15 mouse cellular contexts compared by ENCODE assay signal in the genomic region with DNA sequence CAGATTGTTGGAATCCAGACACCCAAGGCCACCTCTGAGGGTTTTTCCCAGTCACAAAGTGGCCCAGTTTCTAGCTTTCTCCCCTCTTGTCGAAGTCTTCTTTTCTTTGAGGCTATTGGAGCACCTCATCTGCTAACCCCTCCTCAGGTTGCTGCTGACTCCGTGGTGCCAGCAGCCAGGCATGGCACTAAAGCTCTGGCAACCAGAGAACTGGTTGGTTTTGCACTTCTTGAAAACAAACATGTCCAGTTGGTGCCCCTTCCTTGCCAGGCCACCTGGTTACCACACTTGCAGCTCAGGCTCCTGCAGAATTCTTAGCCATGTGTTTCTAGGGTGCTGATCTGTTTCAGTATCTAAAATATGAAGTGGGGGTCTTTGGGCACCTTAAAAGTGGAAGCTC. TPM values are rescaled to one million over a fixed set of nuclear protein-coding genes. Genes with fewer than 3 reads are reported as not detected.
A peak's percentile ranks its signal among the peaks of the same experiment; 100 is the strongest.
DNase-seq lines count a peak whose midpoint lies in the region; ATAC-seq lines count a peak whose summit lies in the region.
"Had no signal": no experiment of that assay in that cellular context is flagged by ENCODE, and none has a peak within 500 bp of the region (broad histone marks: within the 10 kb centered on the region; RNA-seq: fewer than 3 reads in every experiment).

No protein-coding gene starts in this region.

- 80% methylated on average over 2 of the region's 2 CpGs for WGBS in forebrain, embryonic 10.5 days
- WGBS in forebrain, embryonic 16.5 days, result 73% methylated on average over 2 of the region's 2 CpGs
- WGBS in hindbrain, embryonic 13.5 days, result 90% methylated on average over 2 of the region's 2 CpGs
- WGBS in hindbrain, embryonic 16.5 days, result 86% methylated on average over 2 of the region's 2 CpGs
- 79% methylated on average over 2 of the region's 2 CpGs for WGBS in embryonic facial prominence, embryonic 10.5 days
- WGBS in limb, embryonic 10.5 days, result 83% methylated on average over 2 of the region's 2 CpGs

- no peak for DNase-seq in forebrain, embryonic 10.5 days (ENCODE audit: extremely low spot score, low spot score)
- no peak for DNase-seq in embryonic facial prominence, embryonic 10.5 days (ENCODE audit: low spot score)
- no peak for DNase-seq in limb, embryonic 10.5 days (ENCODE audit: low spot score)
- no peak for DNase-seq in ovary, postnatal 10 days (ENCODE audit: low spot score)
- no peak for DNase-seq in left cerebral cortex, postnatal 14 days (ENCODE audit: low spot score in 2 of 2)
- DNase-seq: cerebellum, postnatal 14 days; thymus, postnatal 36 days had no signal

- H3K27ac ChIP-seq in forebrain, embryonic 10.5 days, result peak overlapping the region; percentile 78; the same call in 1 of the 2 replicates
- no peak overlapping the region for H3K27ac ChIP-seq in forebrain, embryonic 16.5 days (ENCODE audit: low read length)
- H3K27ac ChIP-seq in hindbrain, embryonic 13.5 days, result peak overlapping the region; percentile 81; the same call in 1 of the 2 replicates
- H3K27ac ChIP-seq in hindbrain, embryonic 16.5 days (ENCODE audit: low read depth, low read length), result no peak overlapping the region
- H3K27ac ChIP-seq in embryonic facial prominence, embryonic 10.5 days (replicated peaks), result peak overlapping the region; percentile 92
- H3K27ac ChIP-seq in limb, embryonic 10.5 days, result peak overlapping the region; percentile 87
- H3K27ac ChIP-seq: intestine, embryonic 15.5 days; left cerebral cortex, adult 2 months; liver, embryonic 14.5 days; stomach, embryonic 15.5 days had no signal

- peaks cover 35% of the 10 kb centered on the region for H3K36me3 ChIP-seq in forebrain, embryonic 10.5 days (replicated peaks)
- peaks cover 4% of the 10 kb centered on the region; the same call in 1 of the 2 replicates for H3K36me3 ChIP-seq in forebrain, embryonic 16.5 days (ENCODE audit: control insufficient read depth, insufficient read depth)
- peaks cover 12% of the 10 kb centered on the region for H3K36me3 ChIP-seq in hindbrain, embryonic 13.5 days
- H3K36me3 ChIP-seq in hindbrain, embryonic 16.5 days (ENCODE audit: control insufficient read depth, insufficient read depth, low read length), result 0 out of 2 replicates have a peak, but pooled peaks cover 4% of the 10 kb centered on the region
- H3K36me3 ChIP-seq in embryonic facial prominence, embryonic 10.5 days (replicated peaks), result peaks cover 48% of the 10 kb centered on the region
- H3K36me3 ChIP-seq in limb, embryonic 10.5 days, result peaks cover 31% of the 10 kb centered on the region

- no peaks in the 10 kb centered on the region for H3K9me3 ChIP-seq in forebrain, embryonic 10.5 days
- H3K9me3 ChIP-seq in forebrain, embryonic 16.5 days (ENCODE audit: control insufficient read depth, low read length), result no peaks in the 10 kb centered on the region
- no peaks in the 10 kb centered on the region for H3K9me3 ChIP-seq in hindbrain, embryonic 13.5 days
- H3K9me3 ChIP-seq in hindbrain, embryonic 16.5 days (ENCODE audit: control insufficient read depth, low read length), result no peaks in the 10 kb centered on the region
- H3K9me3 ChIP-seq in embryonic facial prominence, embryonic 10.5 days, result no peaks in the 10 kb centered on the region
- H3K9me3 ChIP-seq in limb, embryonic 10.5 days (replicated peaks), result no peaks in the 10 kb centered on the region
- H3K9me3 ChIP-seq: intestine, embryonic 15.5 days; stomach, embryonic 15.5 days had no signal

- no peak for ATAC-seq in forebrain, embryonic 16.5 days
- no peak for ATAC-seq in hindbrain, embryonic 13.5 days (ENCODE audit: low FRiP score)
- ATAC-seq in hindbrain, embryonic 16.5 days, result no peak
- ATAC-seq: intestine, embryonic 15.5 days; Patski had no signal

- H3K4me2 ChIP-seq in forebrain, embryonic 16.5 days (ENCODE audit: low read length), result no peak overlapping the region
- no peak overlapping the region for H3K4me2 ChIP-seq in hindbrain, embryonic 13.5 days
- H3K4me2 ChIP-seq in hindbrain, embryonic 16.5 days (ENCODE audit: low read length), result no peak overlapping the region
- H3K4me2 ChIP-seq: intestine, embryonic 15.5 days; stomach, embryonic 15.5 days had no signal

- H3K4me1 ChIP-seq in forebrain, embryonic 10.5 days, result peaks cover 99% of the 10 kb centered on the region
- peaks cover 21% of the 10 kb centered on the region for H3K4me1 ChIP-seq in forebrain, embryonic 16.5 days (replicated peaks; ENCODE audit: control insufficient read depth, insufficient read depth, low read length)
- peaks cover 69% of the 10 kb centered on the region for H3K4me1 ChIP-seq in hindbrain, embryonic 13.5 days (replicated peaks)
- H3K4me1 ChIP-seq in hindbrain, embryonic 16.5 days (ENCODE audit: control insufficient read depth, insufficient read depth, low read depth, low read length), result peaks cover 29% of the 10 kb centered on the region
- peaks cover 100% of the 10 kb centered on the region for H3K4me1 ChIP-seq in embryonic facial prominence, embryonic 10.5 days
- H3K4me1 ChIP-seq in limb, embryonic 10.5 days, result peaks cover 99% of the 10 kb centered on the region

- intact Hi-C loops in left cerebral cortex, postnatal 14 days (cut with DNase I), result no loop called here

- H3K4me3 ChIP-seq in forebrain, embryonic 10.5 days, result no peak overlapping the region
- no peak overlapping the region for H3K4me3 ChIP-seq in forebrain, embryonic 16.5 days (replicated peaks; ENCODE audit: low read length)
- no peak overlapping the region for H3K4me3 ChIP-seq in hindbrain, embryonic 13.5 days
- no peak overlapping the region for H3K4me3 ChIP-seq in hindbrain, embryonic 16.5 days (ENCODE audit: low read length)
- H3K4me3 ChIP-seq in embryonic facial prominence, embryonic 10.5 days, result no peak overlapping the region
- no peak overlapping the region for H3K4me3 ChIP-seq in limb, embryonic 10.5 days
- H3K4me3 ChIP-seq: intestine, embryonic 15.5 days; left cerebral cortex, adult 2 months; stomach, embryonic 15.5 days had no signal

- no peaks in the 10 kb centered on the region for H3K27me3 ChIP-seq in forebrain, embryonic 10.5 days (ENCODE audit: poor library complexity, severe bottlenecking)
- H3K27me3 ChIP-seq in forebrain, embryonic 16.5 days (replicated peaks; ENCODE audit: control insufficient read depth, insufficient read depth, low read length), result no peaks in the 10 kb centered on the region
- no peaks in the 10 kb centered on the region for H3K27me3 ChIP-seq in hindbrain, embryonic 13.5 days
- no peaks in the 10 kb centered on the region for H3K27me3 ChIP-seq in hindbrain, embryonic 16.5 days (replicated peaks; ENCODE audit: control insufficient read depth, insufficient read depth, low read length)
- no peaks in the 10 kb centered on the region for H3K27me3 ChIP-seq in embryonic facial prominence, embryonic 10.5 days (replicated peaks; ENCODE audit: low read depth, poor library complexity, severe bottlenecking)
- H3K27me3 ChIP-seq in limb, embryonic 10.5 days (ENCODE audit: low read depth, poor library complexity, severe bottlenecking), result no peaks in the 10 kb centered on the region
- H3K27me3 ChIP-seq: intestine, embryonic 15.5 days; Patski; stomach, embryonic 15.5 days had no signal

- H3K9ac ChIP-seq in forebrain, embryonic 16.5 days (replicated peaks; ENCODE audit: low read depth, low read length), result no peak overlapping the region
- no peak overlapping the region for H3K9ac ChIP-seq in hindbrain, embryonic 13.5 days
- H3K9ac ChIP-seq in hindbrain, embryonic 16.5 days (ENCODE audit: low read depth, low read length), result no peak overlapping the region
- H3K9ac ChIP-seq: intestine, embryonic 15.5 days; liver, embryonic 14.5 days; stomach, embryonic 15.5 days had no signal

RNA-seq across cellular contexts. Expression of a gene that starts 52.8 kb away (rescaled TPM):
- polyA plus RNA-seq in forebrain, embryonic 10.5 days (2016; fragmentation: Nextera tagmentation; extraction: Ambion mirVana), result 340 and 360 TPM in 2 replicates
- polyA plus RNA-seq in forebrain, embryonic 16.5 days (2015; fragmentation: Nextera tagmentation; extraction: Ambion mirVana), result 311 and 321 TPM in 2 replicates
- polyA plus RNA-seq in hindbrain, embryonic 13.5 days (2015; fragmentation: Nextera tagmentation; extraction: Ambion mirVana), result 340 and 343 TPM in 2 replicates
- polyA plus RNA-seq in hindbrain, embryonic 16.5 days (2015; fragmentation: Nextera tagmentation; extraction: Ambion mirVana), result 339 and 345 TPM in 2 replicates
- polyA plus RNA-seq in embryonic facial prominence, embryonic 10.5 days (2016; fragmentation: Nextera tagmentation; extraction: Ambion mirVana), result 388 and 409 TPM in 2 replicates
- polyA plus RNA-seq in limb, embryonic 10.5 days (2016; fragmentation: Nextera tagmentation; extraction: Ambion mirVana), result 385 and 390 TPM in 2 replicates
- total RNA-seq in left cerebral cortex, postnatal 14 days (2021), result 100 to 1,000 TPM; 394 to 398 TPM

Comparison
In these comparisons a context has a peak if more than half of its experiments do, and no peak if none do; other contexts are left out.
1. H3K27ac ChIP-seq: peak in forebrain, embryonic 10.5 days (single experiment), hindbrain, embryonic 13.5 days (single experiment), embryonic facial prominence, embryonic 10.5 days (single experiment) and limb, embryonic 10.5 days (single experiment); none in forebrain, embryonic 16.5 days (single experiment) and hindbrain, embryonic 16.5 days (single experiment).